Mouse (Mus musculus) CH12.LX (cell line): Measurements from ENCODE around the gene Slc38a10. TPM values are rescaled to one million over a fixed set of nuclear protein-coding genes. Genes with fewer than 3 reads are reported as not detected.

Experiments used
- DNase-seq: peaks from one replicate; pipeline ENCODE4 v3.0.0-alpha.2; 2013; ENCODE audit errors: extremely low read depth
- H3K27ac ChIP-seq: 2 replicates; pipeline ENCODE4 v1.5.1; 2012; ENCODE audit warnings: low read depth, mild to moderate bottlenecking, control low read depth, moderate library complexity; ENCODE audit not compliant: insufficient read depth
- H3K27me3 ChIP-seq: replicated peaks from 2 replicates; pipeline ENCODE3; 2012; ENCODE audit warnings: inconsistent platforms
- H3K36me3 ChIP-seq, 2 experiments: replicated peaks in 1 of 2; 2 replicates each; pipeline versions ENCODE3 to v1.6.1; 2012; ENCODE audit warnings: inconsistent platforms in 1 of 2, low read length in 1 of 2, mild to moderate bottlenecking in 1 of 2, mixed read lengths in 1 of 2, moderate library complexity in 1 of 2; ENCODE audit not compliant: control insufficient read depth in 1 of 2, insufficient read depth in 1 of 2
- H3K4me1 ChIP-seq, 2 experiments: 2 replicates each; pipeline ENCODE4 v1.6.1; 2012; ENCODE audit warnings: inconsistent platforms in 1 of 2, moderate library complexity in 1 of 2; ENCODE audit not compliant: insufficient read depth in 2 of 2, control insufficient read depth in 1 of 2
- H3K4me2 ChIP-seq: 2 replicates; pipeline ENCODE4 v1.6.1; 2012; ENCODE audit warnings: low read depth, mild to moderate bottlenecking, control low read depth; ENCODE audit not compliant: poor library complexity, insufficient read depth, severe bottlenecking
- H3K4me3 ChIP-seq, 3 experiments: fragments of 150-350 bp in 1 of 3; sonication (generic) in 1 of 3; replicated peaks in 1 of 3; 2 replicates each; pipeline versions ENCODE3 to v1.5.1; 2011 to 2012; ENCODE audit warnings: low read depth in 2 of 3, low read length in 2 of 3, mild to moderate bottlenecking in 2 of 3, moderate library complexity in 2 of 3, control low read depth in 1 of 3, improper control_type of control experiment in 1 of 3, inconsistent platforms in 1 of 3, mixed read lengths in 1 of 3; ENCODE audit not compliant: poor library complexity in 1 of 3
- H3K79me2 ChIP-seq: replicated peaks from 2 replicates; pipeline ENCODE4 v1.6.1; 2012; ENCODE audit warnings: mild to moderate bottlenecking, moderate library complexity; ENCODE audit not compliant: control insufficient read depth, poor library complexity, insufficient read depth, severe bottlenecking; ENCODE audit errors: extremely low read depth
- H3K9ac ChIP-seq: 2 replicates; pipeline ENCODE4 v1.6.1; 2012; ENCODE audit warnings: low read depth, mild to moderate bottlenecking, control low read depth, moderate library complexity; ENCODE audit not compliant: insufficient read depth
- H3K9me3 ChIP-seq: replicated peaks from 2 replicates; pipeline ENCODE3; 2012; ENCODE audit warnings: low read length, inconsistent platforms, mixed read lengths
- CHD1 ChIP-seq: IDR thresholded peaks from 2 replicates; pipeline ENCODE4 v1.6.1; 2012; ENCODE audit warnings: low read depth, low read length, improper control_type of control experiment, inconsistent platforms
- CTCF ChIP-seq, 2 experiments: IDR thresholded peaks in 1 of 2; conservative IDR thresholded peaks in 1 of 2; 2 replicates each; pipeline ENCODE4 v1.5.1; 2011 to 2012; ENCODE audit warnings: low read depth in 2 of 2, low read length in 2 of 2, improper control_type of control experiment in 1 of 2, inconsistent platforms in 1 of 2, mild to moderate bottlenecking in 1 of 2, moderate library complexity in 1 of 2
- ETS1 ChIP-seq: conservative IDR thresholded peaks from 2 replicates; pipeline ENCODE4 v1.6.1; 2012; ENCODE audit warnings: low read depth, mild to moderate bottlenecking, inconsistent platforms, low read length, improper control_type of control experiment, moderate library complexity
- GABPA ChIP-seq: IDR thresholded peaks from 2 replicates; pipeline ENCODE4 v1.6.1; 2012; ENCODE audit warnings: low read depth, low read length, improper control_type of control experiment, inconsistent platforms; ENCODE audit not compliant: insufficient replicate concordance
- JUN ChIP-seq: IDR thresholded peaks from 2 replicates; pipeline ENCODE4 v1.6.1; 2011; ENCODE audit warnings: low read depth, mild to moderate bottlenecking, low read length, improper control_type of control experiment, moderate library complexity; ENCODE audit not compliant: insufficient read depth
- JUND ChIP-seq: conservative IDR thresholded peaks from 2 replicates; pipeline ENCODE4 v1.6.1; 2011; ENCODE audit warnings: low read depth, low read length, improper control_type of control experiment
- MAFK ChIP-seq: IDR thresholded peaks from 2 replicates; pipeline ENCODE4 v1.6.1; 2011; ENCODE audit warnings: low read length, improper control_type of control experiment; ENCODE audit not compliant: insufficient replicate concordance
- MAX ChIP-seq: IDR thresholded peaks from 2 replicates; pipeline ENCODE4 v1.6.1; 2011; ENCODE audit warnings: low read length, improper control_type of control experiment
- MXI1 ChIP-seq: IDR thresholded peaks from 2 replicates; pipeline ENCODE4 v1.6.1; 2011; ENCODE audit warnings: mild to moderate bottlenecking, low read depth, low read length, improper control_type of control experiment
- NELFE ChIP-seq: IDR thresholded peaks from 2 replicates; pipeline ENCODE4 v1.6.1; 2011; ENCODE audit warnings: low read depth, low read length, improper control_type of control experiment
- NRF1 ChIP-seq: IDR thresholded peaks from 2 replicates; pipeline ENCODE4 v1.6.1; 2014; ENCODE audit warnings: low read depth, mild to moderate bottlenecking, inconsistent platforms, low read length, improper control_type of control experiment, moderate library complexity
- PAX5 ChIP-seq: IDR thresholded peaks from 2 replicates; pipeline ENCODE4 v1.6.1; 2012; ENCODE audit warnings: low read length, inconsistent platforms, mixed read lengths
- RAD21 ChIP-seq: IDR thresholded peaks from 2 replicates; pipeline ENCODE4 v1.6.1; 2011; ENCODE audit warnings: low read depth, mild to moderate bottlenecking, low read length, improper control_type of control experiment, moderate library complexity
- RCOR1 ChIP-seq: conservative IDR thresholded peaks from 2 replicates; pipeline ENCODE4 v1.6.1; 2012; ENCODE audit warnings: low read depth, mild to moderate bottlenecking, inconsistent platforms, low read length, improper control_type of control experiment
- SMC3 ChIP-seq: IDR thresholded peaks from 2 replicates; pipeline ENCODE4 v1.6.1; 2011; ENCODE audit warnings: low read depth, low read length, improper control_type of control experiment
- TBP ChIP-seq: conservative IDR thresholded peaks from 2 replicates; pipeline ENCODE4 v1.6.1; 2011; ENCODE audit warnings: low read depth, low read length, improper control_type of control experiment
- UBTF ChIP-seq: IDR thresholded peaks from 2 replicates; pipeline ENCODE4 v1.6.1; 2012; ENCODE audit warnings: low read depth, mild to moderate bottlenecking, inconsistent platforms, low read length, improper control_type of control experiment, moderate library complexity
- USF2 ChIP-seq: conservative IDR thresholded peaks from 2 replicates; pipeline ENCODE4 v1.6.1; 2011; ENCODE audit warnings: low read depth, low read length, improper control_type of control experiment
- ZC3H11A ChIP-seq: IDR thresholded peaks from 2 replicates; pipeline ENCODE4 v1.6.1; 2012; ENCODE audit warnings: low read depth, mild to moderate bottlenecking, inconsistent platforms, low read length, improper control_type of control experiment
- ZKSCAN1 ChIP-seq: IDR thresholded peaks from 2 replicates; pipeline ENCODE4 v1.6.1; 2012; ENCODE audit warnings: low read depth, inconsistent platforms, low read length, improper control_type of control experiment, borderline replicate concordance
- ZMIZ1 ChIP-seq: IDR thresholded peaks from 2 replicates; pipeline ENCODE4 v1.6.1; 2012; ENCODE audit warnings: low read depth, mild to moderate bottlenecking, inconsistent platforms, low read length, improper control_type of control experiment
- ZNF384 ChIP-seq: IDR thresholded peaks from 2 replicates; pipeline ENCODE4 v1.6.1; 2012; ENCODE audit warnings: low read depth, low read length, improper control_type of control experiment, inconsistent platforms
- dilution Hi-C: fragments of 300-500 bp; cut with MboI; formaldehyde crosslinking; loops from 2 replicates; pipeline ENCODE4 v1.14.3; 2020; ENCODE audit warnings: low sequenced_read_pairs; ENCODE audit not compliant: extremely low pct_unique_long_range_greater_than_20kb, extremely low pct_ligation_motif_present
- in situ Hi-C: fragments of 300-500 bp; cut with MboI; formaldehyde crosslinking; loops from 3 replicates; pipeline ENCODE4 v1.14.3; 2019; ENCODE audit warnings: low sequenced_read_pairs, low pct_ligation_motif_present, low pct_unique_long_range_greater_than_20kb, mixed read lengths
- polyA plus RNA-seq: library from polyadenylated mRNA; unstranded; fragments of >175 nt; gene quantifications from 2 replicates; pipeline ENCODE4 v1.2.1, GENCODE M21; 2012; ENCODE audit warnings: low read depth; ENCODE audit not compliant: insufficient read length
- total RNA-seq, 2 experiments: library from RNA; depleted of rRNA; stranded (reverse); fragments of 300-350 nt in 1 of 2; fragments of >200 nt in 1 of 2; gene quantifications; 2 replicates each; pipeline ENCODE4 v1.2.3; 2012 to 2014

The Slc38a10 gene
- total and polyA plus RNA-seq, 3 experiments = 47.1 to 97.6 (median 75.6) TPM

- H3K4me2 ChIP-seq = no peak overlapping the region
- H3K9me3 ChIP-seq = peaks cover 28% of the 10 kb centered on the region
- no peak overlapping the region for H3K27ac ChIP-seq
- no peaks in the 10 kb centered on the region for H3K79me2 ChIP-seq
- no peak overlapping the region for H3K9ac ChIP-seq
- in situ Hi-C loops = no loop called here
- no peak overlapping the region for H3K4me3 ChIP-seq
- no peak for DNase-seq
- no peaks in the 10 kb centered on the region for H3K4me1 ChIP-seq
- TF ChIP-seq ZMIZ1 = no peak
- no peak for TF ChIP-seq NRF1
- TF ChIP-seq RCOR1 = no peak
- no peak for TF ChIP-seq RAD21
- no peak for TF ChIP-seq ZNF384
- no peak for TF ChIP-seq CHD1
- TF ChIP-seq, all 38 proteins: peak for 0
- dilution Hi-C loops = no loop called here
- Histone ChIP-seq H3K27me3 (peaks cover 61% of the 10 kb centered on the region), H3K36me3 (no peaks in the 10 kb centered on the region)
These were observed 36.9 kb upstream of the Slc38a10 start for GRCm38 (mm10) chr11:120188102-120188480.

DNA sequence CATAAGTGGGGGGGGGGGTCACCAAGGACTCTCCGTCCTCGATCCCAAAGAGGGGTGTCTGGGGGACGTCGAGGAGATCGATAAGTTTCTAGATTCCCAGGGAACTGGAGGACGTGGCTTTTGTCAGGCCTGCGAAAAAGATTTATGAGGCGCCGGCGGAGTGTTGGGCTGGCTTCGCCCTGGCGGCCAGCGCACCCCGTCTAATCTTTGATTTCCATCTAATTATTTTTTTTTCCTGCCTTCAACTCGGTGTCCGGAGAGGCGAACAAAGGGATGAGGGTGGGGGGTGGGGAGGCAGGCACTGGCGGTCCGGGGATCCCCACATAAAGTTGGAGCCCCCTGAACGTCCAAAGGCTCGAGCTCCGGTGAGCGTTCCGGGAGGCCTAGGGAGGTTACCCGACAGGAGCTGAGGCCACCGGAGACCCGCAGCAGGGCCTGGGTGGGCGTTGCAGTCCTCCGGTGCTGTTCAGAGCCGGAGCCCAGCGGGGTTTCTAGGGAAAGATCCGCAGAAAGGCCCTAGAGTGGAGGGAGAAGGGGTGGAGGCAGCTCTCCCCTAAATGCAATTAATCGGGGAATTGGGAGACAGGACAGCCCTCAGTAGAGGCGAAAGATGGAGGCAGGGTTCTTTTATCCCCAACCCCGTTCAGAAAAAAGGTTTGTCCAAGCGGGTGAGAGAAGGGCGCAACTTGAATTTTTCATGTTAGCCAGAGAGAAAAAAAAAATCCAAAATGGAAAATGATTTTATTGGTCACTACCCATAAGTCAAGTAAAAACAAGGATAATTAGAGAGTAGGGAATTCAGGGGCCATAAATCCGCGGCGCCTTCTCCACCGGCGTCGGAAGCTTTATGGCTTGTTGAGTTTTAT lies 36.3 kb upstream of the Slc38a10 start:
- Histone ChIP-seq H3K4me2 (no peak overlapping the region), H3K9me3 (peaks cover 28% of the 10 kb centered on the region), H3K4me1 (no peaks in the 10 kb centered on the region), H3K36me3 (no peaks in the 10 kb centered on the region), H3K79me2 (no peaks in the 10 kb centered on the region), H3K4me3 (no peak overlapping the region), H3K27ac (no peak overlapping the region), H3K9ac (no peak overlapping the region), H3K27me3 (peaks cover 60% of the 10 kb centered on the region)
- TF ChIP-seq USF2 (no peak), GABPA (no peak), MXI1 (no peak), NELFE (no peak), JUN (no peak), UBTF (no peak), ZKSCAN1 (no peak), PAX5 (no peak), MAX (no peak), RAD21 (no peak), JUND (no peak), CTCF (conservative IDR thresholded peaks at IDR 0.05 in 1 of 2, IDR thresholded peaks at IDR 0.05 in 1 of 2; ENCODE audit: low read depth in 2 of 2, low read length in 2 of 2) (no peak), TBP (no peak), ZMIZ1 (no peak), ZC3H11A (no peak), ETS1 (no peak), SMC3 (no peak), MAFK (no peak)
- in situ Hi-C loops = no loop called here
- dilution Hi-C loops = no loop called here
- no peak for DNase-seq
